Mouse (Mus musculus) limb, embryonic 14.5 days (tissue): Measurements from ENCODE around the gene Alox5ap. TPM values are rescaled to one million over a fixed set of nuclear protein-coding genes. Genes with fewer than 3 reads are reported as not detected.

Experiments used
- ATAC-seq: fragments of 200-750 bp; cut with Nextera tagmentation; 2 replicates; pipeline ENCODE4 v1.8.0; 2017; ENCODE audit warnings: low read depth, moderate number of reproducible peaks, moderate TSS enrichment; ENCODE audit not compliant: low FRiP score
- DNase-seq: peaks from one replicate; pipeline ENCODE4 v3.0.0-alpha.2; 2015; ENCODE audit warnings: low spot score
- H3K27ac ChIP-seq: fragments of 300-500 bp; sonication (generic); replicated peaks from 2 replicates; pipeline ENCODE4 v1.5.1; 2014; ENCODE audit warnings: low read depth, mild to moderate bottlenecking, low read length, moderate library complexity, mixed read lengths
- H3K27me3 ChIP-seq: fragments of 300-500 bp; sonication (generic); 2 replicates; pipeline ENCODE4 v1.6.1; 2014; ENCODE audit warnings: low read length, mixed read lengths; ENCODE audit not compliant: control insufficient read depth, insufficient read depth
- H3K36me3 ChIP-seq: fragments of 300-500 bp; sonication (generic); 2 replicates; pipeline ENCODE4 v1.6.1; 2014; ENCODE audit warnings: mild to moderate bottlenecking, low read length, moderate library complexity, mixed read lengths; ENCODE audit not compliant: control insufficient read depth, insufficient read depth
- H3K4me1 ChIP-seq: fragments of 300-500 bp; sonication (generic); 2 replicates; pipeline ENCODE4 v1.6.1; 2014; ENCODE audit warnings: antibody characterized with exemption, low read length, mixed read lengths; ENCODE audit not compliant: control insufficient read depth, insufficient read depth
- H3K4me2 ChIP-seq: fragments of 300-500 bp; sonication (generic); replicated peaks from 2 replicates; pipeline ENCODE4 v1.6.1; 2014; ENCODE audit warnings: low read depth, mild to moderate bottlenecking, low read length, moderate library complexity; ENCODE audit not compliant: severe bottlenecking
- H3K4me3 ChIP-seq: fragments of 300-500 bp; sonication (generic); replicated peaks from 2 replicates; pipeline ENCODE4 v1.5.1; 2014; ENCODE audit warnings: low read length
- H3K9ac ChIP-seq: fragments of 300-500 bp; sonication (generic); 2 replicates; pipeline ENCODE4 v1.6.1; 2014; ENCODE audit warnings: mild to moderate bottlenecking, low read depth, low read length, moderate library complexity; ENCODE audit not compliant: severe bottlenecking
- H3K9me3 ChIP-seq: fragments of 300-500 bp; sonication (generic); 2 replicates; pipeline ENCODE4 v1.6.1; 2016; ENCODE audit warnings: low read length; ENCODE audit not compliant: control insufficient read depth
- POLR2A ChIP-seq: fragments of 200-500 bp; IDR thresholded peaks from 2 replicates; pipeline ENCODE4 v1.8.0; 2012; ENCODE audit warnings: inconsistent platforms, mild to moderate bottlenecking, moderate library complexity, borderline replicate concordance; ENCODE audit not compliant: insufficient read depth, insufficient read length; ENCODE audit errors: extremely low read depth
- WGBS: fragments of 180-500 bp; shearing (Covaris S2); extraction: QIAGEN DNeasy Blood & Tissue Kit; methylation state at CpG from one replicate; pipeline ENCODE4 v1.1.7; 2014; 5-methylcytosine and 5-hydroxymethylcytosine counted together
- microRNA-seq: library from miRNA; unstranded; fragments of <30 nt; microRNA quantifications from one replicate; pipeline ENCODE4, GENCODE M21; 2016
- polyA plus RNA-seq, 2 experiments: library from polyadenylated mRNA; depleted of rRNA in 1 of 2; stranded (reverse) in 1 of 2; unstranded in 1 of 2; fragments of >200 nt; fragmentation: Nextera tagmentation in 1 of 2; extraction: Ambion mirVana in 1 of 2; gene quantifications; 2 replicates each; pipeline versions ENCODE4 v1.2.1 to v1.2.3; 2012 to 2014

Gene Alox5ap
- polyA plus RNA-seq, 2 experiments, result 18.6 to 18.7 TPM

GRCm38 (mm10) chr5:149335009-149335408, 70.4 kb downstream of the Alox5ap start:
- WGBS, result 50% methylated on average over 12 of the region's 12 CpGs

GRCm38 (mm10) chr5:149335563-149336238, 71.1 kb downstream of the Alox5ap start:
- no peak overlapping the region for H3K4me2 ChIP-seq

More at GRCm38 (mm10) chr5:149335009-149335408, 70.4 kb downstream of the Alox5ap start:
- peak overlapping the region; percentile 65 for H3K27ac ChIP-seq
- ATAC-seq (peak; percentile 28; the same call in 1 of the 2 replicates), DNase-seq (no peak)
- H3K9ac ChIP-seq, result no peak overlapping the region
- no peak overlapping the region for H3K4me2 ChIP-seq
- peaks cover 49% of the 10 kb centered on the region for H3K4me1 ChIP-seq
- TF ChIP-seq POLR2A, result no peak
- no peaks in the 10 kb centered on the region for H3K27me3 ChIP-seq
- no peaks in the 10 kb centered on the region for H3K36me3 ChIP-seq
- no peak overlapping the region for H3K4me3 ChIP-seq
- no peaks in the 10 kb centered on the region for H3K9me3 ChIP-seq

GRCm38 (mm10) chr5:149337148-149337547, 72.6 kb downstream of the Alox5ap start:
- DNase-seq (no peak), ATAC-seq (no peak)
- TF ChIP-seq POLR2A, result no peak
- Histone ChIP-seq H3K27me3 (no peaks in the 10 kb centered on the region), H3K4me2 (no peak overlapping the region), H3K27ac (no peak overlapping the region), H3K4me3 (no peak overlapping the region), H3K36me3 (no peaks in the 10 kb centered on the region), H3K9me3 (no peaks in the 10 kb centered on the region), H3K4me1 (peaks cover 35% of the 10 kb centered on the region), H3K9ac (no peak overlapping the region)
- 84% methylated on average over 10 of the region's 10 CpGs for WGBS

More at GRCm38 (mm10) chr5:149335563-149336238, 71.1 kb downstream of the Alox5ap start:
- Histone ChIP-seq H3K36me3 (no peaks in the 10 kb centered on the region), H3K9me3 (no peaks in the 10 kb centered on the region), H3K9ac (no peak overlapping the region), H3K4me3 (no peak overlapping the region), H3K27me3 (no peaks in the 10 kb centered on the region), H3K4me1 (peaks cover 46% of the 10 kb centered on the region), H3K27ac (0 out of 2 replicates have a peak overlapping the region, but pooled peaks have one; percentile 65)
- WGBS, result 35% methylated on average over 21 of the region's 21 CpGs
- TF ChIP-seq POLR2A, result no peak
- DNase-seq (peak; percentile 89), ATAC-seq (peak; percentile 66)

Small RNA genes within 50 kb of the gene (microRNA-seq; reads per million reads assigned to microRNA genes)
- gene Gm24105, result not detected

Other genes starting within 250 kb of the Alox5ap start
- gene Uspl1, start 80.4 kb upstream of the Alox5ap start, polyA plus RNA-seq (2012; rRNA removed), result 27.2 and 27.8 TPM in 2 replicates
- gene Uspl1, start 80.4 kb upstream of the Alox5ap start, polyA plus RNA-seq (2014; fragmentation: Nextera tagmentation; extraction: Ambion mirVana), result 44.8 and 53.3 TPM in 2 replicates
- gene Hmgb1, start 80.3 kb upstream of the Alox5ap start, polyA plus RNA-seq (2012; rRNA removed), result 237 and 577 TPM in 2 replicates
- 1,456 and 1,457 TPM in 2 replicates for gene Hmgb1, start 80.3 kb upstream of the Alox5ap start, polyA plus RNA-seq (2014; fragmentation: Nextera tagmentation; extraction: Ambion mirVana)
- 3.5 and 3.8 TPM in 2 replicates for gene Medag, start 147.0 kb downstream of the Alox5ap start, polyA plus RNA-seq (2012; rRNA removed)
- gene Medag, start 147.0 kb downstream of the Alox5ap start, polyA plus RNA-seq (2014; fragmentation: Nextera tagmentation; extraction: Ambion mirVana), result 2.6 and 3.1 TPM in 2 replicates
- gene Tex26, start 174.9 kb downstream of the Alox5ap start, polyA plus RNA-seq (2012; rRNA removed), result 0.20 and 0.50 TPM in 2 replicates
- 0.36 and 0.44 TPM in 2 replicates for gene Tex26, start 174.9 kb downstream of the Alox5ap start, polyA plus RNA-seq (2014; fragmentation: Nextera tagmentation; extraction: Ambion mirVana)